Mouse (Mus musculus) heart, adult 8-10 months (tissue): ENCODE measurements around the gene Ptpa. TPM values are rescaled to one million over a fixed set of nuclear protein-coding genes. Genes with fewer than 3 reads are reported as not detected.
A peak's percentile ranks its signal among the peaks of the same experiment; 100 is the strongest.

Experiments used
- DNase-seq: peaks from one replicate; pipeline ENCODE4 v3.0.0; 2022; ENCODE audit warnings: low spot score
- total RNA-seq, 4 experiments: library from RNA; stranded (reverse); gene quantifications; 2 replicates each; pipeline ENCODE4 v1.2.4; 2022

The Ptpa gene
- total RNA-seq, 4 experiments from 2014 or later, result 74.6 to 100 (median 83.0) TPM

DNA sequence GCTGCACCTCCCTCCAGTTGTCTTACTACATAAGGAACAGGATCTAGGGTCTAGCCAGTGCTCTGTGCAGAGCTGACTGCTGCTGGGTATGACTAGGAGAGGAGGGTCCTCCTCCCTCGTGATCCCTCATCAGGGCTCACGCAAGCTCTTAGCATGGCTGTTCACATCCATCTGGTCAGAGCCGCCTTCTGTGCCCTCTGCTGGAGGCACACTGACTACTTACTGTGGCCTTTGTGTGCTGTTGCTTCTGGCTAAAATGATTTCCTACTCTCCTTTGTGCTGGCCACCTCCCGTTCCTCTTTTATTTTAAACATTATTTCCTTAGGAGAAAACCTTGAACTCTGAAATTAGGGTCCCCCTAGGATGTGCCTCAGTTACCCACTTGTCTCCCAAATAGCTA is 21.0 kb downstream of the Ptpa start:
- DNase-seq, result no peak

- no peak for DNase-seq
These were observed 22.0 kb downstream of the Ptpa start for GRCm38 (mm10) chr2:30437791-30438190.

DNA sequence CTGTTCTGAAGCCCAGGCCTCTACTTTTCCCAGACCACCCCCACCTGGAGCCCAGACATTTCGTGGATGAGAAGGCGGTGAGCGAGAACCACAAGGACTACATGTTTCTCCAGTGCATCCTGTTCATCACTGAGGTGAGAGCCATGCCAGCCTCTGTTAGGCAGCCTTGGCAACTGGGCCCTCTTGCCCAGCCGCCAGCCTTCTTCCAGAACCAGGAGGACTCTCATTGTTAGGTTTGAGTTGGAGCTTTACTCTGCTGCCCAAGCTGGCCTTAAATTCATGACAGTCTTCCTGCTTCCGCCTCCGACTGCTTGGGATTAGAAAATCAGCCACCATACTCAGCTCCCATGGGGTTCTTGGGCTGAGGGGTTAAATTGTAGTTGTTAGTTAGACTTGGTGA is 23.8 kb downstream of the Ptpa start:
- no peak for DNase-seq

DNA sequence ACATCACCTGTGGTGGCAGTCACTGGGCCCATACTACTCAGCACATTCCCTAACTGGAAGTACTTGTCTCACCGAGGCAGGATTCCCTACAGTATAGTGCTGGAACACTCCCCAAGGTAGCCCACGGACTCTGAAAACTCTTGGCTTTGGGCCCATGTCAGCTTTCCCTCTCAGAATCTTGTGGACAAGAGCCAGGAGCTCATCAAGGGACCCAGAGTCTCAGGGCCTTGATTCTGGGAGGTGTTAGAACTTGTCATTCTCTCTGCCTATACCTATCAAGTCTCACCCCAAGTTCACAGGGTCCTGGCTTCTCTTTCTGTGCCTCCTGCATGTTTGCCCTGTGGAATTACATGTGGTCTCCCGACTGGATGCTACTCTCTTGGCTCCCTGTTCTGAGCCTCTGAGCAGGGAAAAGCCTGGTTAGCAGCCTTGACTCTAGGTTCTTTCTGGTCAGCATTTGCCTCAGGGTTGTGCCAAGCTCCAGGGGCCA is 24.4 kb downstream of the Ptpa start:
- no peak for DNase-seq

- peak; percentile 90 for DNase-seq
These were observed 25.1 kb downstream of the Ptpa start for GRCm38 (mm10) chr2:30440701-30441517.

GRCm38 (mm10) chr2:30441518-30442497 is 26.0 kb downstream of the Ptpa start:
- peak; percentile 95 for DNase-seq

GRCm38 (mm10) chr2:30442498-30442890 is 26.7 kb downstream of the Ptpa start:
- no peak for DNase-seq

- no peak for DNase-seq
These were observed 27.4 kb downstream of the Ptpa start for GRCm38 (mm10) chr2:30443281-30443680.

DNA sequence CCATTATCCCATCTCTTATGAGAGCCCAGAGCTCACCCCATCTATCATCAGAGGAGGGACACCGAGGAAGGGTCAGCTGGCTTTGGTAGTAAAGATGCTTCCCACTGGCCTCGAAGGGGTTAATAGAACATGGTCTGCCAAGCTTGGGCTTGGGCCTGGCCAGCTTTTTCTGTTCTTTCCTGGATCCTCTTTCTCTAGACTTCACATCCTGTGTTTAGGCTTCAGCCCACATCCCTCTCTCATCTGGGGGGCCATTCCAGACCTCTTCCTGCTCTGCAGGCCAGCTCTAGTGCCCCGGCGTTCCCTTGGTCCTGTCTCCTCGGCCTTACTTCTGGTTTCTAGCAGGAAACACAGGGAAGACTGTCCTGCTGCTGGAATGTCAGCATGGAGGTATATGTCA is 28.2 kb downstream of the Ptpa start:
- no peak for DNase-seq

GRCm38 (mm10) chr2:30444450-30444849 is 28.6 kb downstream of the Ptpa start:
- DNase-seq, result no peak

DNA sequence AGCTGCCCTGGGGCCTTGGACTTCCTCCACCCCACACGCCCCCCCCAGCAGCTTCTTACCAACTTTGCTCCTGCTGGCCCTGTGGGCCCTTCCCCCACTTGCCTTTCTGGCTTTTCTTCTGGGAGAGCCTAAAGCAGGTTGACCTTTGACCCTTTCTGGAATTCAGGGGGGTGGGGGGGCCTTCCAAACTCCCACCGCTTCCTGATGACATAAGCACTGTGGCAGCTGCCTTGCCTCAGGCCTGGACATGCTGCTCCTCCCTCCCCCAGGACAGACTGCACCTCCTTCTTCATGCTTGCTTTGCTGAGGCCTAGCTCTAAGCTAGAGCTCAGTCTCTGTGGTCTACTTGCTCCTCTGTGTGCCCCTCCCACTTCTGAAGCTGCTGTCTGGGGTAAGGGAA is 29.5 kb downstream of the Ptpa start:
- DNase-seq, result no peak

DNA sequence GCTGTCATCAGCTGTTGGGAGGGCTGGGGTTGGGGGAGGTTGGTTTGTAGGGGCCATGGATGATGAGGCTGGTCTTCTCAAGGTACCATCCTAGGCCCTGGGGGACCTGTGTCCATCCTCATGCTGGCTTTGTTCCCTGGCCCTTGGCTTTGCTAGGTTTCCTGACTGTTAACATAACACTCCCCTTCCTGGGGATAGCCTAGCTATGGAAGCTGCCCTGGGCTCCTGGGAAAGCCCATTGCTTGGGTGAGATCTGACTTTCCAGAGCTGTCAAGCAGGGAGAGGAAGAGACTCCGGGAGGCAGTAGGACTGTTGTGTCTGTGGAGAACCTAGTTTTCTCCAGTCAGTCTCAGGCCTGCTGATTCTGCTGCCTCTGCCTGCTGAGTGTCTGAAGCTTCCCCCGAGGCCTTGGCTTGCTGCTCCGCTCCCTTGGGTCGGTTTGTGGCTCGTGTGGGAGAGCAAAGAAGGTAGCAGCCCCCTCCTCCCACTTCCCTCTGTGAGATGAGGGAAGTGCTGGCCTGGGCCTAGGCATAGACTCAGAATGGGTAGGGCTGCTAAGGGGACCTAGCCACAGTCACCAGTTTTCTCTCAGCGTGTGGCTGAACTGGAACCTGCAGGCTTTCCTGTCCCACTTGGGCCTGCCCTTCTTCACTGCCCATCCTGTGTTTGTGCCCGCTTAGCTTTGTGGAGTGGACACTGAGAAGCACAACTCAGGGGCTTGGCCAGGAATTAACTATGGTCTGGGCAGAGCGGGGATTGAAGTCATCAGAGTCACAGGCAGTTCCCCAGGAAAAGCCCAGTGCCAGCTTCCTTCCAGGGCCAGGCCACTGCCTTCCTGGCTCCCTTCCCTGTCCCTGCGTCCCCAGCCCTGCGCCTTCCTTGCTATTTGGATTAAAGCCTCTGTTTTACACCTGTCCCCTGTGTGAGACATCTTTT is 31.3 kb downstream of the Ptpa start:
- DNase-seq, result no peak

DNA sequence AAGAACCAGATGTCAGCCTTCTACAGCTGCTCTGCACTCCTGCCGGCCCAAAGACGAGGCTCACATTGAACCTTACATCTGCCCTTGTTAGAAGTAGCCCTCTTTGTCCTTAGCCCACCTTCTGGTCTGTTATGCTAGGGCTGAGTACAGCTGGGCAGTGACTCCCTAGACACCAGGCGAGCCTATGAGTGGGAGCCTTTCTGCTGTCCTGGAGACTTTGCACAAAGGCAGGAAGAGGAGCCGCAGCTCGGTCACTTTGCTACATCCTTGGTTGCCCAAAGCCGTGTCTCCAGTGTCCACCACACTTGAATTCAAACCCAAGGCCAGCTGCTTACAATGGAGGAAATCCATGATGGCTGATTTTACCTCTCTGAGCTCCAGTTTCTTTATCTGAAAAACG is 32.5 kb downstream of the Ptpa start:
- DNase-seq, result no peak

DNA sequence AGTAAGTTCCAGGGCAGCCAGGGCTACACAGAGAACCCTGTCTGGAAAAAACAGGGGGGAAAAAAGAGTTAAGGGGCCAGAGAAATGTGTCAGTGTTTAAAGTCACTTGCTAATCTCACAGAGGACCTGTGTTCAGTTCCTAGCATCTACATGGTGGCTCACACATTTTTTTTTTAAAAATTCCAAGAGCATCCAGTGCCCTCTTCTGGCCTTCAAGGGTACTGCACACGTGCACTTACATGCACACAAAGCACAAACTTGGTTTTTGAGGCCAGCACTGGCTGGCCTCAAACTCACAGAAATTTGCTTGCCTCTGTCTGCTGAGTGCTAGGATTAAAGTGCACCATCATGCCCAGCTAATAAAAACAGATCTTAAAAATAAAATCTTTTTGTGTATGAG is 34.7 kb downstream of the Ptpa start:
- DNase-seq, result no peak

- no peak for DNase-seq
These were observed 35.7 kb downstream of the Ptpa start for GRCm38 (mm10) chr2:30451525-30451924.

DNA sequence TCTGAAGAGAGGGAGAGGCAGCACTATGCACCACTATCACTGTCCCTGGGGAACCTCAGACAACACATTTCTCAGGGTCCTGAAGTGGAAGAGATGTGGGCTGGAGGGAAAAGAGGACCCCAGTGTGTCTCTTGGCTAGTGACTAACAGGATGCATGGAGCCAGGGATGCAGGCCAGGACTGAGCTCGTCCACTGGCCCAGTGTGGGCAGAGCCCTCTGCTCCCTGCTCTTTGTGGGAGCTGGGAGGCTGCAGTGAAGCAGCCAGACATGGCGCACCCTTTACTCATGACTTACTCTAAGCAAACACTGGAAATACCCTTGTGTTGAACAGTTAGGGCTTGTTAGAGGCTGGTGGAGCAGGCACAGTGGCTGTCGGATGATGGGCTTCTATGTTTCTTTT is 37.7 kb downstream of the Ptpa start:
- DNase-seq, result no peak

- no peak for DNase-seq
These were observed 38.7 kb downstream of the Ptpa start for GRCm38 (mm10) chr2:30454587-30454986.

DNA sequence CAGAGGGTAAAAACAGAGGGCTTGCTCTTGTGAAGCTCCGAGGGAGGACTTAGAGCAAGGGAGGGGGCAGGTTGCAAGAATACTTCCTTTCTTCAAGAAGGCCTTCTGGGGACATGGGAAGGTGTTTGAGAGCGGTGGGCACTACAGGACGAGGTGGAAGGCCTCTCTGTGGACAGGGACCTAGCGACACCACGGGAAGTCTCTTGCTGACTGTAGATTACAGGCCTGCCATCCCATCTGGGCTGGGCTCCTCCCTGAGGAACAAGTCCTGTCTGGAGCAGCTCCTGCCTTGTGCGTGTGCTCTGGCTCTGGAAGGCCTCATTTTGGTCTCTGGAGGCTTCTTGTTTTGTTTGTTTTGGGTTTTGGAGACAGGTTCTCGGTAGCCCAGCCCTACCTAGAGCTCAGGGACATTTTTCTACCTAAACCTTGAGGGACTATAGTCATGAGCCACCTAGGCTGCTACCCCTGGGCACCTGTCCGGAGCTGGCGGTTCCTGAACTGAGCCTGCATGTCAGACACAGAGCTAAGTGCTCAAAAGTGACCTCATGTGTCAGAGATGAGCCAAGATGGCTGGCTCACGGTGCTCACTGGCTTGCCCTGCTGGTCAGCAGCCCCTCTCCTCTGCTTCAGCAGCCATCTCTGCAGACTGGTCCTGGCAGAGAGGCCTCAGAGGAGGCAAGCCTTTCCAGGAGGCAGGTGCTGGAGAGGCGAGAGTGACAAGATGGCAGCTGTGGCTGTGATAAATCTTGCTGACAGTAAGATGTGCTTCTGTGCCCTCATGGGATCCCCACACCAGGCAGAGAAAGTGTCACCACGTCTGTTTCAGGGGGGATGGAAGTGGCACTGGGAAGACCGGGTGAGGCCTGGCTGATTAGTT is 40.5 kb downstream of the Ptpa start:
- no peak for DNase-seq

- no peak for DNase-seq
These were observed 42.5 kb downstream of the Ptpa start for GRCm38 (mm10) chr2:30458349-30458748.

- no peak for DNase-seq
These were observed 43.4 kb downstream of the Ptpa start for GRCm38 (mm10) chr2:30459241-30459640.
